Mouse (Mus musculus): ENCODE data around the gene Cfap299. TPM values are rescaled to one million over a fixed set of nuclear protein-coding genes. Genes with fewer than 3 reads are reported as not detected.

Gene Cfap299
- total and polyA plus RNA-seq, 2 experiments from 2014 or later = 0.81 to 5.3 TPM

DNA sequence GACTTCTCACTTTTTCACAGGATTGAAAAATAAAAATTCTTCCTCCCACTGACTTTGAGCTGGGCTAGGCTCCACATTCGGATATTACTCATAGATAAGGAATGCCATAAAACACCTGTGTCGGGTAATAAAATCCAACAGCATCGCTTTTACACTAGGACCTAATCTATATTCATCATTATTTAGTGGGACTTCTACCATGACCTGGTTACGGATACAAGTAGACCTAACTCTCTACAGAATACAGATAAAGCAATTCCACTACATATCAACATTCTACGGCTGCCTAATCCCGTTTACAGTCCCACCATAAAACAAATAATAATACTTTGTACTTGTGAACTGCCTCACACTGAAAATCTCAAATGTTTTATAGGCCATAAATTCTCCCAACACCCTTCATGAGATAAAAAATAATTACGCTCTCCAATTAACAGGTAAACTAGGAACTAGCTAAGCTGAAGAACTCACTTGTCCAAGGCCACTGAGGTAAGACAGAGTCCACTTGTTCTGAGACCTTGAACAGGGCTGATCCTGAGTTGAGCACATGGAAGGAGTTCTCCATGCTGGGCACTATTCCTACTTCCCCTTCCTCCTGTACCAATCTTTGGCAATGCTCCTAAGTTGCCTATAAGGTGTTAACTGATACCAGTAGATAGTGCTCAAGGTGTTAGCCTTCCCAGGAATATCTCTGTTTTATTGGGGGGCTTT lies 513.7 kb downstream of the Cfap299 start:
- Histone ChIP-seq H3K27me3 (ENCODE audit: insufficient read depth, low read length) (no peaks in the 10 kb centered on the region), H3K27ac (ENCODE audit: low read depth, low read length) (no peak overlapping the region)

DNA sequence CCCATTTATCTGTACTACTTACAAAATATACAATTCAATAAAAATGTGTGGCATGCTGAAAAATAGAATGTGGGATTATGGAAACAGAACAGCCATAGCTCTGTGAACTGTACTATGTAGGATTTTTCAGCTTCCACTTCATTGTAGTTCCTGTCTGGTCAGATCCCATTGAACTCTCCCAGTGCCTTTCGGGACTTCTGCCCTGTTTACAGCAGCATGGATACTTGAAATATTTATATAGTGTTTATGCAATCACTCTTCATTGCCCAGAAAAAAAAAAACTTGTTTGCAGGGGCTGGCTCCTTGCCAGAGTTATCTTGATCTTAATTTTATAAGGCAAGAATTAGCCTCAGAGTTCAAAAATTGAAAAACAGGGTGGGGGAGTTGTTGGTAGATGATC lies 515.6 kb downstream of the Cfap299 start:
- no peak overlapping the region for H3K27ac ChIP-seq (ENCODE audit: low read depth, low read length)
- WGBS = 57% methylated on average over 1 of the region's 1 CpGs

More for the DNA sequence above, 513.7 kb downstream of the Cfap299 start:
- H3K9ac ChIP-seq = no peak overlapping the region
- 93% methylated on average over 7 of the region's 7 CpGs for WGBS
- H3K4me3 ChIP-seq (ENCODE audit: low read depth, low read length) = no peak overlapping the region
- DNase-seq = no peak
- no peak for ATAC-seq
- H3K9me3 ChIP-seq (ENCODE audit: low read length) = no peaks in the 10 kb centered on the region
- no peaks in the 10 kb centered on the region for H3K4me1 ChIP-seq (ENCODE audit: insufficient read depth)
- no peak overlapping the region for H3K4me2 ChIP-seq (ENCODE audit: low read depth)
- no peak for TF ChIP-seq CTCF (IDR thresholded peaks at IDR 0.05; ENCODE audit: low read depth)
- no peaks in the 10 kb centered on the region for H3K36me3 ChIP-seq (ENCODE audit: insufficient read depth)

More for the DNA sequence above, 515.6 kb downstream of the Cfap299 start:
- H3K36me3 ChIP-seq (ENCODE audit: insufficient read depth) = no peaks in the 10 kb centered on the region
- DNase-seq = no peak
- H3K27me3 ChIP-seq (ENCODE audit: insufficient read depth, low read length) = no peaks in the 10 kb centered on the region
- H3K9ac ChIP-seq = no peak overlapping the region
- no peak for TF ChIP-seq CTCF (IDR thresholded peaks at IDR 0.05; ENCODE audit: low read depth)
- H3K9me3 ChIP-seq (ENCODE audit: low read length) = no peaks in the 10 kb centered on the region
- no peak overlapping the region for H3K4me2 ChIP-seq (ENCODE audit: low read depth)
- no peaks in the 10 kb centered on the region for H3K4me1 ChIP-seq (ENCODE audit: insufficient read depth)
- no peak for ATAC-seq
- no peak overlapping the region for H3K4me3 ChIP-seq (ENCODE audit: low read depth, low read length)

MicroRNAs within 50 kb of the gene (microRNA counts, 519-probe panel; counts per million panel counts)
- not detected for microRNA mmu-miR-703

Small RNA genes within 50 kb of the gene (microRNA-seq; reads per million reads assigned to microRNA genes)
- 0 reads per million in 2 experiments for gene Mir703

Other genes starting within 250 kb of the Cfap299 start
- 17.5 and 25.6 TPM in 2 replicates for gene Prdm8, start 162.1 kb upstream of the Cfap299 start, total RNA-seq (2014; rRNA removed)
- 1.8 and 2.4 TPM in 2 replicates for gene Prdm8, start 162.1 kb upstream of the Cfap299 start, polyA plus RNA-seq (2015; fragmentation: Nextera tagmentation; extraction: Ambion mirVana)
- 0.48 and 2.4 TPM in 2 replicates for gene Fgf5, start 75.1 kb upstream of the Cfap299 start, total RNA-seq (2014; rRNA removed)
- gene Fgf5, start 75.1 kb upstream of the Cfap299 start, polyA plus RNA-seq (2015; fragmentation: Nextera tagmentation; extraction: Ambion mirVana) = 0.39 and 0.94 TPM in 2 replicates
- gene Gm11111, start 223.4 kb downstream of the Cfap299 start, total RNA-seq (2014; rRNA removed) = not detected in 2 replicates
- gene Gm11111, start 223.4 kb downstream of the Cfap299 start, polyA plus RNA-seq (2015; fragmentation: Nextera tagmentation; extraction: Ambion mirVana) = not detected in 2 replicates